Mouse (Mus musculus): ENCODE results near the gene Apol6. TPM values are rescaled to one million over a fixed set of nuclear protein-coding genes. Genes with fewer than 3 reads are reported as not detected.
A peak's percentile ranks its signal among the peaks of the same experiment; 100 is the strongest.

Gene Apol6
- 10 to 100 TPM; 47.5 to 80.8 TPM for total RNA-seq (2021)
- long read RNA-seq, experiment 1, partial matches to known transcripts: 7 of 27 reads
- long read RNA-seq, experiment 1, other reads (novel, unspliced or antisense): 20 of 27 reads
- long read RNA-seq, experiment 2, transcript Apol6-206 (5 exons, 2,314 nt): major isoform, 5 of 18 reads
- long read RNA-seq, experiment 2, partial matches to known transcripts: 3 of 18 reads
- long read RNA-seq, experiment 2, other reads (novel, unspliced or antisense): 10 of 18 reads

- DNase-seq (ENCODE audit: low spot score): no peak
Measured at GRCm38 (mm10) chr15:77044597-77045320, at the start of gene Apol6. TSS of gene Apol6 (plus strand) at chr15:77044729.

DNA sequence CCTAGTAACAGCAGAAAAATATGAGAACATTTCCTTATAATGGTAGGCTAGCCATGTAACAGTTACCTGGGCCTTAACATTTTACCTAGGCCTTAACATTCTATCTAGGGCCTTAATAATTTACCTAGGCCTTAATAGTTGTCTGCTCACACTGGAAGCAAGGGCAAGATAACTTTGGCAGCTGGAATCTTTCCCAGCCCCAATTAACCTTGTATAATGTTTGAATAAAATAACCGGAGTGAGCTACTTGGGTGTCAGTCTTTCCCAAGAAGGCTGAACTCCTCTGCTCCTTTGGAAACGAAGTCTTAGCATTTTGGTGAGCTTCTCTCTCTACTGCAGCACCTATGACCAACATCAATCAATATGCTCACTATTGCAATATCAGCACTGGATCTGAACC, 46.5 kb upstream of the Apol6 start:
- DNase-seq (ENCODE audit: low spot score): no peak

- DNase-seq (ENCODE audit: low spot score): peak; percentile 57
Measured at GRCm38 (mm10) chr15:76998878-76999588, 45.5 kb upstream of the Apol6 start.

DNA sequence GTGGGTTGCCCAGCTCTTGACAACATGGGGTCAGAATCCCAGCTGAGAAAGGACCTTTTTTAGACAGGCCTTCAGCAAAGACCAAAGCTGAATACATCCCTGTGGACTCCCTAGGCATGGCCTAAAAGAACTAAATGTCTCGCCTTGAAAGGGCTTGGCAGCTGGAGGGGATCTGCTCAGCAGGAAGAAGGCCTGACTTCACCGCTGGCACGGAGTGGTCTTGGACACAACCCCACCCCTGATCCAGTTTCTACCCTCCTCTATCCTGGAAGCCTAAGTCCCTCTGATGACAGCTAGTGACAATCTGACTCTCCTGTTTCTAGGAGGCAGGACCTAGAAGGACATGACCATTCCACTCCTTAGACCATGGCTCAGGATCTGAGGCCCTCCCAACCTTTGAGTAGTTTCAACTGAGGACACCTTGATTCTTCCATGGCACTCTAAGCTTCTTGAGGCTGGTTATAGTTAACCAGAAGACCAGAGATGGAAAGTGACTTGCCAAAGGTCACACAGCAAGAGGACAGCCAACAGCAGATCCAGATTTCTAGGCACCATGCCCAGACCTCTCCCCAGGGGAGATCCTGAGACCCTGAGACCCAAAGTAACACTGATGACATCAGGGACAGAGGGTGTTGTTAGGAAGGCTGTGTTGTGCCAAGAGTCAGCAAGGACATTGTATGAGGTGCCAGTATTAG, 41.2 kb upstream of the Apol6 start:
- peak; percentile 86 for DNase-seq (ENCODE audit: low spot score)

GRCm38 (mm10) chr15:77003868-77004215, 40.7 kb upstream of the Apol6 start:
- DNase-seq (ENCODE audit: low spot score): peak; percentile 68

DNA sequence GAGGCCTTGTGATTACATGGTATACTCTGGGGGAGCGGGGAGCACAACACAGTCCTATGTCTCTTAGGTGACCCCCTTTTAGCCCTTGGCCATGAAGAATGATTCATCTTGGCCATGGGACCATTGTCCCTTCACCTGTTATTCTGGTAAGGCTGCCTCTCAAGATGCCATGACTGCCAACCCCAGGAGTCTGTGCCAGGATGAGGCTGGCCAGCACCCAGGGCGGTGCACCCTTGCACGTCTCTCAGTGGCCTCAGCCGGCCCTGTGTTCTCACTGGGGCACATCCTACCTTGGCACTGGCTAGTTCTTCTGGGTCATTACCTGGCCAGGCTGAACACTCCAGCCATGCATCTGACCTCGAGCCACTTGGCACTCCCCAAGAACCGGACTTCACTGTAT, 35.7 kb upstream of the Apol6 start:
- no peak for DNase-seq (ENCODE audit: low spot score)

- no peak for DNase-seq (ENCODE audit: low spot score)
Measured at GRCm38 (mm10) chr15:77013753-77014241, 30.7 kb upstream of the Apol6 start.

DNA sequence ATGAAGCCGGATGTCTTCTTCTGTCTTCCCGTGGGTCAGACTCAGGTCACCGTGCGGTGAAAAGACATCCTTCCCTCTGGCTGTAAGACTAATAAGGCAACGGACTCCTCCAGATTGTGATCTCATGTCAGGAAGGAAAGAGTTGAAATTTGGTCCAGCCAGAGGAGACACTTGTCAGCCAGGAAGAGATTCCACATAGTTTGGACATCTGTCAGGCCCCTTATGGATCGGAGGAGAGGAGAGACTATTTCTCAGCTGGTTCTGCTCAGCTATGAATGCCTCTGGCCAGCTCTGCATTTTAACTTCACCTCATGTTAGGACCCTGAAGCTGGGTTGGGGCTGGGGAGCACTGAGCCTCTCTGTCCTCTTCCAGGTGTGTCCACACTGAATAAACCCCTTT, 30.1 kb upstream of the Apol6 start:
- DNase-seq (ENCODE audit: low spot score): no peak

DNA sequence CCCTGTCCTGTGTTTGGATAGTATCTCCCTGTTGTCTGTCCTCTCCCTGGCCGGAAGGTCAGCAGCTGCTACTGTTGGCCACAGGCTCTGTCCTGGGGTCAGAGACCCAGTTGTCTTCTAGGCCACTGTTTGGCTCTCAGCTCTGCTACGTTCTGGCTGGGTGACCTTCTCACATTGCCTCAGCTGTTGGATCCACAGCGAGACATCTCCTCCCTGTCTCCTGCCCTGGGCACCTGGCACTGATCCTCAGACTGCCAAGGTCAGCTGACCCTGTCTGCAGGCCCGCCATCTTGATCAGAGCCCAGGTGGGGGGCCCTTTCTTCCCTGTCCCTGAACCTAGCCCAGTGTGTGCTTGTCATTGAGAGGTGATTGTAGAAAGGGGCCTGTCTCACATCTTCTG, 29.5 kb upstream of the Apol6 start:
- peak; percentile 85 for DNase-seq (ENCODE audit: low spot score)

DNA sequence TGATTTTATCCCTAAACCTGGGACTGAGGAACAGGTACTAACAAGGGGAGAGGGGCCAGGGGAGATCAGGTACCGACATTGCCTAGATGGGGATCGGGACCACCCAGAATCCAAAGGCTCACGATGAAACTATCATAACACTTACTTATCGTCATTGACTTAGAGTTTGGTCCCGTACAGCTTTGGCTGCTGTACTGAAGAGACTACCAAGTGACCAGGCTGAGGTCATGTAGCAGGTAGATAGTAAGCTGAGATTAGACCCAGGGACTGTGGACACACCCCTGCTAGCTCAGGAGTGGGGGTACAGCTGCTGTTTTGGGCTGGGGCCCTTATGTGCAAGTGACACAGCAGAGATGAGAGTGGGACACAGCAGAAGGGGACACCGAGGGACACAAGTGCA, 28.0 kb upstream of the Apol6 start:
- no peak for DNase-seq (ENCODE audit: low spot score)

- no peak for DNase-seq (ENCODE audit: low spot score)
Measured at GRCm38 (mm10) chr15:77017897-77018296, 26.6 kb upstream of the Apol6 start.

DNA sequence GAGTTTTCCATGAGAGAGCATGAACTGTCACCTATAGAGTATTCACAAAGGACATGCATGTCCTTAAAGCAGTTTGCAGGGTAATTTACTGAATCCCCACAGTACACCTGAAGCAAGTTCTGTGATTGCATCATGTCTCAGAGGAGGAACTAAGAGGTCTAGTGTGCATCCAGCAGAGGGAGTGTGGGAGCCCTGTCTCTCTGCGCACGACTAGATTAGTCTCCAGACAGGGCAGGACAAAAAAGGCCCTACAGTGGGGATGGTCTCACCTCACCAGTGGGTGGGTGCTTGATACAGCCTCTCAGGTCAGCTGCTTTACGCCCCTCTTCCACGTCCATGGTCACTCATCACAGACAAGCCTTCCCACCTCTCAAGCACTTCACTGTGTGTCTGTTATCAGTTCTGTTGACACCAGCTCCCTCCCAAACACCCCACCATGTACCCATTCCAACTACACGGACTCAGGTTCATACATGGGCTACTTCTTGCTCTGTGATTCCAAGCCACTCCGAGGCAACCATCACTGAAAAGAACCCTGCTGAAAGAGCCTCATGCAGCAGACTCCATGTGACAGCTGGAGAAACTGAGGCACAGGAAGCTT, 25.7 kb upstream of the Apol6 start:
- no peak for DNase-seq (ENCODE audit: low spot score)

DNA sequence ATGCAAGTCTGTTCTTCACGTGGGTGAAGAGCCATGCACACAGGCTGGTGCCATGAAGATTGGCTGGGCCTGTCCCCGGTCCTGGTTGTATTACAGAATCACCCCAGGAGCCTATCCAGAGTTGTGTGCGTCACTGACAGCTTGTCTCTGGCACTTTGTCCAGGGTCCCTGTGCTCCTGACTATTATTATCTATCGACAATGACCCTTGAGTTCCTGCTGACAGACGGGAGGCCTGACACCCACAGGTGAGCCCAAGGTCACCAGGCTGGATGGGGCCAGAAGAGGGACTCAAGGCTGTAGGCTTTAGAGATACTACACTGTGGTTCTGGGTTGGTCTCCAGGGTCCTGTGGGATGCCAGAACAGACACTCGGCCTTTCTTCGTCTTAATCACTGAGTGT, 25.0 kb upstream of the Apol6 start:
- DNase-seq (ENCODE audit: low spot score): peak; percentile 65

- no peak for DNase-seq (ENCODE audit: low spot score)
Measured at GRCm38 (mm10) chr15:77020136-77020535, 24.4 kb upstream of the Apol6 start.

- peak; percentile 82 for DNase-seq (ENCODE audit: low spot score)
Measured at GRCm38 (mm10) chr15:77021056-77021455, 23.5 kb upstream of the Apol6 start.

DNA sequence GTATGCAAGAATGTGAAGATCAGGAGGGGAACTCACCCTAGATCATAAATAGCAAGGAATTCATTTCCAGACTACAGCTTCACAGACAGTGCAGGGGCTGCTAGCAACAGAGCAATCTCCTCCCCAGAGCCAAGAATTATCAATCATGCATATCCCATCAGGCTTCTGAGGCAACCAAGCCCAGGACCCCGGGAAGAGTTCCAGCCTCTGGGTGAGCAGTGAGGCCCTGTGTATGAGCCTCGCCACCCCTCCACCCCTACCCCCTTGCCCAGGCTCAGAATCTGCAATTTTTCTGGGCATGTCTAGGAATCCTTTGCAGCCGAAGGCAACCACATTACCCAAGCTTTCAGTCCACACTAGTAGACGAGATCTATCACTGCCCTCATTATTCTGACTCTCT, 22.7 kb upstream of the Apol6 start:
- no peak for DNase-seq (ENCODE audit: low spot score)

- peak; percentile 79 for DNase-seq (ENCODE audit: low spot score)
Measured at GRCm38 (mm10) chr15:77022401-77022957, 22.1 kb upstream of the Apol6 start.

GRCm38 (mm10) chr15:77025884-77026583, 18.5 kb upstream of the Apol6 start:
- no peak for DNase-seq (ENCODE audit: low spot score)

GRCm38 (mm10) chr15:77027117-77027516, 17.4 kb upstream of the Apol6 start:
- no peak for DNase-seq (ENCODE audit: low spot score)

- DNase-seq (ENCODE audit: low spot score): peak; percentile 67
Measured at GRCm38 (mm10) chr15:77027675-77028074, 16.9 kb upstream of the Apol6 start.

Data from gastrocnemius, adult 18-20 months (tissue).